Mouse (Mus musculus) midbrain, embryonic 12.5 days (tissue): ENCODE data around the gene Pik3r5. TPM values are rescaled to one million over a fixed set of nuclear protein-coding genes. Genes with fewer than 3 reads are reported as not detected.

Experiments used
- ATAC-seq: fragments of 200-750 bp; cut with Nextera tagmentation; 2 replicates; pipeline ENCODE4 v1.8.0; 2017; ENCODE audit warnings: low read depth, moderate TSS enrichment, moderate library complexity; ENCODE audit not compliant: low FRiP score
- H3K27ac ChIP-seq: fragments of 300-500 bp; sonication (generic); replicated peaks from 2 replicates; pipeline ENCODE4 v1.5.1; 2016; ENCODE audit warnings: mild to moderate bottlenecking
- H3K27me3 ChIP-seq: fragments of 300-500 bp; sonication (generic); 2 replicates; pipeline ENCODE4 v1.6.1; 2016; ENCODE audit warnings: mild to moderate bottlenecking
- H3K36me3 ChIP-seq: fragments of 300-500 bp; sonication (generic); 2 replicates; pipeline ENCODE4 v1.6.1; 2016
- H3K4me1 ChIP-seq: fragments of 300-500 bp; sonication (generic); 2 replicates; pipeline ENCODE4 v1.6.1; 2016
- H3K4me2 ChIP-seq: fragments of 300-500 bp; sonication (generic); replicated peaks from 2 replicates; pipeline ENCODE4 v1.6.1; 2016; ENCODE audit warnings: mild to moderate bottlenecking, moderate library complexity
- H3K4me3 ChIP-seq: fragments of 300-500 bp; sonication (generic); 2 replicates; pipeline ENCODE4 v1.5.1; 2016; ENCODE audit warnings: mild to moderate bottlenecking
- H3K9ac ChIP-seq: fragments of 300-500 bp; sonication (generic); replicated peaks from 2 replicates; pipeline ENCODE4 v1.6.1; 2016; ENCODE audit warnings: mild to moderate bottlenecking, moderate library complexity
- H3K9me3 ChIP-seq: fragments of 300-500 bp; sonication (generic); 2 replicates; pipeline ENCODE4 v1.6.1; 2016; ENCODE audit warnings: mild to moderate bottlenecking
- WGBS: fragments of 180-500 bp; shearing (Covaris S2); methylation state at CpG from one replicate; pipeline ENCODE4 v1.1.7; 2016; 5-methylcytosine and 5-hydroxymethylcytosine counted together
- polyA plus RNA-seq: library from polyadenylated mRNA; unstranded; fragments of >200 nt; fragmentation: Nextera tagmentation; extraction: Ambion mirVana; gene quantifications from 2 replicates; pipeline ENCODE4 v1.2.1, GENCODE M21; 2016

Pik3r5 gene
- polyA plus RNA-seq, 1 experiment from 2014 or later: 0.34 TPM

DNA sequence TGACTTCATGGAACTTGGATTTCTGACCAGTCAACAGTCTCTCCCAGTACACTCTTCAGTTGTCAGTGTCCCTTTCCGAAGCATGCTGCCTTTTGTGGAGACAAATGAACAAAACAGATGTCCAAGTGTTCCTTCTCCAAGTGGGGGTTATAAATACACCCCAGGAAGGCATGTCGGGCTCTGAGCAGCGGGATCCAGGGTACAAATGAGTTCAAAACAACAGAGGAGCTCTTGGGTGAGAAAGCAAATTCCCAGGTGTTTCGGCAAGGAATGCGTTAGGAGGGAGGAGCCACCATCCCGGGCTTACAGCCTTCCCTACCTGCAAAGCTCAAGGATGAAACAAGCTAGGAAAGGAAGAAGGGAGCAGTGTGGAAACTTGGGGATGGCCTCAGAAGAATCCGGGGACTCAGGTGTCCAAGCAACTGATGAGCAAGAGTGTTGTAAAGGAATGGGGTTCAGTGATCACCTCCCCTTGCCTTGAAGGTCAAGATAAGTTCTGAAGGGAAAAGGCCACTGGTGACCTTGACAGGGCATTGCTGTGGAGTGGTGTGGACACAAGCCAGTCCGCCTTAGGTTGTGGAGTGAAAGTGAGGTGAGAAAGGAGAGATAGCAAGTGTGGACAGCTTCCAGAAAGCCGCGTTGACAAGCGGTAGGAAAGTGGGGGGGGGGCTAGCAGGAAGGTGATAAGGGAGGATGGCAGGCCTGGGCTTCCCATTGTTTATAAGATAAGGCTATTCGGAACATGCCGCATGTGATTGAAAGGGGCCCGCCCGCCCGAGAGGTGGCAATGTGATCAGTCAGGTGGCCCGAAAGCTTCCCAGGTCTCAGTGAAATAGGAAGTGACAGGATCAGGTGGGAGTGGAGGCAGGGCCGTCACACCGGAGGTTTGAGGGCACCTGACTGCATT lies 41.3 kb upstream of the Pik3r5 start:
- no peak overlapping the region for H3K4me2 ChIP-seq
- 9% methylated on average over 19 of the region's 19 CpGs for WGBS
- H3K9ac ChIP-seq: no peak overlapping the region
- peaks cover 37% of the 10 kb centered on the region for H3K4me1 ChIP-seq
- no peaks in the 10 kb centered on the region for H3K9me3 ChIP-seq
- H3K27ac ChIP-seq: no peak overlapping the region
- H3K36me3 ChIP-seq: no peaks in the 10 kb centered on the region
- H3K27me3 ChIP-seq: peaks cover 96% of the 10 kb centered on the region
- ATAC-seq: no peak
- H3K4me3 ChIP-seq: no peak overlapping the region

DNA sequence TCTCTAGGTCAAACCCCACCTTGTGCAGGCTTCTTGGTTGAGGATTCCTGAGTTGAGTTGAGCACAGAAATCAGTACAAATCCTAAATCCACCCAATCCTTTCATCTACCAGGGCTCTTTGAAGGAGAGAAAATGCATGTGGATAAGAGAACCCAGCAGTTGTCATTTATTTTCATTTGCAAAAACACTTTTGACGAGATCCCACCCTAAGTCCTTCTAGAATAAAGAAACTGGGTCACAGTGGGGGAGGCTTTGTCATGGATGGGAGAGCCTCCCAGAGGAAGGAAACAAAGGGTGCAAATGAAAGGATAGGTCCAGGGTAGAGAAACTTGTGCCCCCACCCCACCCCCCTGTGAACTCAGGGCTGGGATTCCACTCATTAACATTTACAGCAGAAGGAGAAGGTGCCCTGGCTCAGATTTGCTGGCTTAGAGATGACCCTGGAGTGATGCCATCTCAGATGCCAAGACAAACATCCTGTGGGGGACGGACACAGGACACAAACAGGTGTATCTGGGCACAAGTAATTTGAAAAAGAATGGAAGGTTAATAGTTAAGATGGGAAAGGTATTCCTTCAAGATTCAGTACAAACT lies 37.9 kb upstream of the Pik3r5 start:
- H3K27ac ChIP-seq: no peak overlapping the region
- H3K27me3 ChIP-seq: peaks cover 98% of the 10 kb centered on the region
- WGBS: 28% methylated on average over 2 of the region's 2 CpGs
- H3K4me1 ChIP-seq: peaks cover 31% of the 10 kb centered on the region
- no peak overlapping the region for H3K4me2 ChIP-seq
- H3K4me3 ChIP-seq: no peak overlapping the region
- no peak overlapping the region for H3K9ac ChIP-seq
- no peaks in the 10 kb centered on the region for H3K36me3 ChIP-seq
- no peaks in the 10 kb centered on the region for H3K9me3 ChIP-seq
- ATAC-seq: no peak

DNA sequence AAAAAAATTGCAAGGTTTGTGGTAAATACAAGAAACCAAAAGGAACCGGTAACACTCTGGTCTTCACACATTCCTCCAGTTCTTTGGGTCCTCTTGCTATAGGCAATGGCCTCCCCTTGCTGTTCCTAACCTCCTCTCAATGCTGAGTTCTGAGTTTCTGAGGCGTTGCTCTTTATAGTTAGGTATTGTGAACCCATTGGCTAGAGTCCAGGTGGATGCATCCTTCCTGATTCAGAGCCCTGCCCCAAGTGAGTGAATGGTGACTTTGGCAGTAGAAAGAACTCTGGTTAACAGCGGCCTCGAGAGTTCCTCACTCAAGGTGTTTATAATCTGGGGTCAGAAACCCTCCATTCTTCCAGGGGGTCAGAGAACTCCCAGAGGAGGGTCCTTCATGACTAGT lies 37.2 kb upstream of the Pik3r5 start:
- WGBS: 44% methylated on average over 4 of the region's 4 CpGs
- no peak overlapping the region for H3K27ac ChIP-seq
- ATAC-seq: no peak
- H3K4me3 ChIP-seq: no peak overlapping the region
- H3K4me2 ChIP-seq: no peak overlapping the region
- no peaks in the 10 kb centered on the region for H3K36me3 ChIP-seq
- H3K27me3 ChIP-seq: peaks cover 96% of the 10 kb centered on the region
- no peak overlapping the region for H3K9ac ChIP-seq
- H3K9me3 ChIP-seq: no peaks in the 10 kb centered on the region
- H3K4me1 ChIP-seq: peaks cover 30% of the 10 kb centered on the region

DNA sequence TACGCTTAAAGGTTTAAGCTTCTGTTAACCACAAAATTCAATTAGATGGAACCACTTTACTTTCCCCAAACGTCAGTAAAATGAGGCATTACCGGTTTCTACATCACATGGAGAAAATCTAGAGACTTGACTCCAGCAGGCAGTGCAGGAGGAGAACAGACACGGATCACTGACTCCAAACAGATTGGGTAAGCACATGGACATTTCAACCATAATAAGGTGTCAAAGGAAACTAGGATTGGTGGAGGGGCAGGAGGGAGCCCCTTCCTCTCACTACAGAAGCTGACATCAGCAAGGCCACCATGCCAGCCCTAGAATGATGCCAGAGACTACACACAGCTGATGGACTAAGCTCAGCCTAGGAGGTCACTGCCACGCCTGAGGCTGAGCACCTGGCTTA lies 36.4 kb upstream of the Pik3r5 start:
- Histone ChIP-seq H3K9me3 (no peaks in the 10 kb centered on the region), H3K4me1 (peaks cover 31% of the 10 kb centered on the region), H3K9ac (no peak overlapping the region), H3K4me3 (no peak overlapping the region), H3K27me3 (peaks cover 96% of the 10 kb centered on the region), H3K4me2 (no peak overlapping the region), H3K36me3 (no peaks in the 10 kb centered on the region), H3K27ac (no peak overlapping the region)
- ATAC-seq: no peak
- WGBS: 56% methylated on average over 5 of the region's 5 CpGs

DNA sequence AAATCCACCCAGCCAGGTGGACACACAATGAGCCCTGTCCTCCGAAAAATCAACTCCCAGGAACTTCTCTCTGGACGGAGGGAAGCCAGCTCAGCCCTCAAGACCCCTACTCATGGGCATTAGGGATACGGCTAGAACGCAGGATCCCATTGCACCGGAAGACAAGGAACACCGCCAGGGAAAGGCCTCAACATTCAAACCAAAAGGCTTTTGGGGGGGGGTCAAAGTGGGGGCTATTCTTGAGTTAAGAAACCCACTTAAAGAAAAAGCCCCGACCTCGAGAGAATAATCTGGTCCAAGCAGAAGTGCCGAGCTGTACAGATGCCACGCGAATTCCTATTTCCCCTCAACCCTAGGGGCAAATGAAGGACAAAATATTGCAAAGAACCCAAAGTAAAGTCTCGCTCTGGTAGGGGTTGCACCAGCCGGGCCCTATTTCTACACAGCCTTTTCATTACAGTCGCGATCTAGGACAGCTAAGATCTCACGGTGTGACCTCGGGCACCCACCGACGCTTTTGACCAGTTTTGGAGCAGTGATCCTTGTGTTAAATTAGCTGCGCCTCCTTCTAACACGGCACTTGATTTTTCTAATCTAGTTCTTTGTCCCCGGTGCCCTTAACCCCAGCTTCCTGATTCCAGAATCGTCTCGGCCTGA lies 32.9 kb upstream of the Pik3r5 start:
- Histone ChIP-seq H3K9me3 (no peaks in the 10 kb centered on the region), H3K4me1 (peaks cover 26% of the 10 kb centered on the region), H3K27ac (peak overlapping the region; percentile 82), H3K4me3 (peak overlapping the region; percentile 53), H3K27me3 (peaks cover 98% of the 10 kb centered on the region), H3K36me3 (no peaks in the 10 kb centered on the region), H3K9ac (no peak overlapping the region; the same call in 1 of the 2 replicates), H3K4me2 (peak overlapping the region; percentile 89)
- ATAC-seq: no peak
- 5% methylated on average over 24 of the region's 24 CpGs for WGBS

DNA sequence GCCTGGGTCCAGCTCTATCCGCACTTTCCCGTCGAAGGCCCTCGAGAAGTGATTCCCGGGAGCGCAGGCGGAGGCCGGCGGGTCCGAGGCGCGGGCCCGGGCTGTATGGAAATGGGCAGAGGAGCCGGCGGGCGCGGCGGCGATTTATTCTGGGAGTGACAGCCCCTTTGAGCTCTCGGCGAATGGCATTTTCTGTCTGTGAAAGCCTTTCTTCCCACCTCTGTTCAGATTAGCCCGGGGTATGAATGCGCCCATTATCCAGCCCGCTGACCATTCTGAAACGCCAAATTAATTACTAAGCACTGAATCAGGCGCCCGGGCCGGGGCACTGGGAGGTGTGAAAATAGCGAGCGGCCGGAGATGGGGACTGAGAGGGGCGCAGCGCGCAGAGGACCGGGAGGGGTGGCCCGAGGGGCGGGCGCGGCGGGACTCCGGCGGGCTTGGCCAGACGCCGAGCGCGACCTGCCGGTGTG lies 32.3 kb upstream of the Pik3r5 start:
- H3K9me3 ChIP-seq: no peaks in the 10 kb centered on the region
- WGBS: 0% methylated on average over 41 of the region's 47 CpGs
- H3K27ac ChIP-seq: peak overlapping the region; percentile 82
- H3K9ac ChIP-seq: peak overlapping the region; percentile 54
- no peaks in the 10 kb centered on the region for H3K36me3 ChIP-seq
- ATAC-seq: peak; percentile 86
- H3K4me3 ChIP-seq: peak overlapping the region; percentile 53
- H3K4me2 ChIP-seq: peak overlapping the region; percentile 89
- peaks cover 97% of the 10 kb centered on the region for H3K27me3 ChIP-seq
- H3K4me1 ChIP-seq: peaks cover 24% of the 10 kb centered on the region

DNA sequence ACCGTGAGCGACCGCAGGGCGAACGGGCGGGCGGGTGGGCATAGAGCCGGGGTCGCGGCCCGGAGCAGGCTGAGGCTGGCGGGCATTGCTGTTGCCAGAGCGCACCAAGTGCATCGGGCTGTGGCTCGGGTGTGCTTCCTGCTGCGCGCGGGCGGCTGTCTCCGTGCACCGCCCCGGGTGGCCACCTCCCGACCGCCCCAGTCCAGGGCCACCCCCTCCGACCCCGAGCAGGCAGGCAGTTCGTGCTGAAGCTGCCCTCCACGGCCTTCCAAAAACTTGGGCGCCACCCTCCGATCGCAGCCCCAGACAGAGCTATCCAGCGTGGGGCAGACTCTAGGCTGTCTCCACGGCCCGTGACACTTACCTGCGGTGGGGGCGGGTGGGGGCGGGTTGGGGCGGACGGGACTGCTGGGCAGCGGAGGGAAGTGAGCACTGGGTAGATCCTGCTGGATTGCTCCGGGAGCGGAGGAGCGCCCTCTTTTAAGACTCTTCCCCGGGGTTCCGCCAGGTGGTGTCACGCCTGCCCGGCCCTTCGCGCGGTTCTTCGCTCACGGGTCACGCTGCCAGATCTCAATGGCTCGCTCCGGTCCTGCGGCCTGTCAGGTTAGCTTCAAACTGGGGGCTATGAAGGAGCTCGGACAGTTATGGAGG lies 31.8 kb upstream of the Pik3r5 start:
- peak overlapping the region; percentile 89 for H3K4me2 ChIP-seq
- H3K4me1 ChIP-seq: peaks cover 24% of the 10 kb centered on the region
- no peaks in the 10 kb centered on the region for H3K9me3 ChIP-seq
- H3K9ac ChIP-seq: peak overlapping the region; percentile 54
- H3K36me3 ChIP-seq: no peaks in the 10 kb centered on the region
- peak overlapping the region; percentile 82 for H3K27ac ChIP-seq
- H3K4me3 ChIP-seq: peak overlapping the region; percentile 53
- under 1% methylated on average over 56 of the region's 57 CpGs for WGBS
- peak; percentile 84 for ATAC-seq
- H3K27me3 ChIP-seq: peaks cover 94% of the 10 kb centered on the region

DNA sequence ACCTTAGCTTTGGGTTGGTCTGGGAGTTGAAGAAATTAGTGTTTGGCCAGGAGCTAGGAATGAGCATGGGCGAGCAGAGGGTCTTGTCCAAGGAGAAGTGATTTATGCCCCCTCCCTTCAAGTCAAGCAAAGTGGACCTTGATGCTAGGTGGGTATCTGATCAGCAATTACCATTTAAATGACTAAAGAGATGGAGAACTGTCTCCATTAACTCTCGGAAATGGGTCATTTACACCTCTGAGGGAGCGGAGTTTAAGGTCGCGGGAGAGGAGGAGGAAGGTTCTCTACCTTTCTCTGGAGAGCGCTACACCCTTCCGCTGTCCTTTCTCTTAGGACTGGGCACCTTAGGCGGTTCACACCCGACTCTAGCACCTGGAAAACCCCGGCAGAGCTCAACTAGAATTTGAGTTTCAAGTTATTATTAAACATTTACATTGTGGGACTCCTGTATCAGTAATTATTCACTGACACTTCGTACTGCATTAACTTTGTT lies 31.1 kb upstream of the Pik3r5 start, which contains the start of gene Ntn1:
Ntn1 (minus strand) TSS at position 97 of the 493 bp plus-strand sequence.
- WGBS: 5% methylated on average over 11 of the region's 11 CpGs
- H3K36me3 ChIP-seq: no peaks in the 10 kb centered on the region
- H3K27me3 ChIP-seq: peaks cover 94% of the 10 kb centered on the region
- H3K9me3 ChIP-seq: no peaks in the 10 kb centered on the region
- peak within 1 kb of the TSS; percentile 82 for H3K27ac ChIP-seq
- H3K4me1 ChIP-seq: peaks cover 24% of the 10 kb centered on the region
- no peak for ATAC-seq
- peak within 1 kb of the TSS; percentile 53 for H3K4me3 ChIP-seq
- H3K9ac ChIP-seq: peak within 1 kb of the TSS; percentile 54
- H3K4me2 ChIP-seq: peak within 1 kb of the TSS; percentile 89

DNA sequence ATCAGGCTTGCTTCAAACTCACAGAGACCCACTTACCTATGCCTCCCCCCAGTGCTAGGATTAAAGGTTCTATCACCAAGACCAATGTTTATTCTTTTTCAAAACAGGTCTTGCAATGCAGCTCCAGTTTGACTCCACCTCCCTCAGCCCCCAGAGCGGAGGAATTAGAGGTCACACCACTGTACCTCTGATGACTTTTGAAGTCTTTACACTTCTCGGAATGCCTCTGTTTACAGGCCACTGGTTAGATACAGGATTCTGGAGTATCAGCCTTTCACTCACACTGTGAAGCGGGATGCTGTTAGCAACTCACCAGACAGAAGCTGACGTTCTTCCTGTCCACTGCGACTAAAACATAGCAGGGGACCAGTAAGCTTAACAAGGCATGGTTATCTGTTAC lies 30.5 kb upstream of the Pik3r5 start:
- H3K27me3 ChIP-seq: peaks cover 88% of the 10 kb centered on the region

DNA sequence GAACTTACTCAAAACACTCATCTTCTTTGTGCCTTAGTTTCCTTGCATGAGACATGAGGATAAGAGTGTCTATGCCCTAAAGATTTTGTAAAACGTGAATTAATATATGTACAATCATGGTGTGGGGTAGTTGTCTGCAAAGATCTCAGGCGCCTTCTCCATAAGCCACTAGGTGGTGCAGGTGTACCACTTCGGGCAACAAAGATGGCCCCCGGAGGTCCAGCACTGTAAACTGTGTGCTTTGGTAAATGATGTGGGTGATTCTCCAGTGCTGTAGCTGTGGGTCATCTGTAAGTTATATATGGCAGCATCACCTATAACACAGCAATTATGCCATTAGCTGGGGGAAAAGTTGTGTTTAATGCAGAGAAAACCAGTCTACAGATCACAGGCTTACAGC lies 27.7 kb upstream of the Pik3r5 start:
- Histone ChIP-seq H3K36me3 (no peaks in the 10 kb centered on the region), H3K27me3 (peaks cover 79% of the 10 kb centered on the region), H3K4me1 (peaks cover 13% of the 10 kb centered on the region), H3K4me3 (no peak overlapping the region), H3K4me2 (no peak overlapping the region), H3K9ac (no peak overlapping the region), H3K9me3 (no peaks in the 10 kb centered on the region), H3K27ac (no peak overlapping the region)
- 60% methylated on average over 4 of the region's 4 CpGs for WGBS
- ATAC-seq: no peak

More for the DNA sequence above, 30.5 kb upstream of the Pik3r5 start:
- ATAC-seq: no peak
- 21% methylated on average over 5 of the region's 5 CpGs for WGBS
- no peak overlapping the region for H3K9ac ChIP-seq
- no peak overlapping the region for H3K4me3 ChIP-seq
- no peak overlapping the region for H3K27ac ChIP-seq
- H3K9me3 ChIP-seq: no peaks in the 10 kb centered on the region
- H3K4me2 ChIP-seq: peak overlapping the region; percentile 89; the same call in 1 of the 2 replicates
- H3K36me3 ChIP-seq: no peaks in the 10 kb centered on the region
- peaks cover 24% of the 10 kb centered on the region for H3K4me1 ChIP-seq

DNA sequence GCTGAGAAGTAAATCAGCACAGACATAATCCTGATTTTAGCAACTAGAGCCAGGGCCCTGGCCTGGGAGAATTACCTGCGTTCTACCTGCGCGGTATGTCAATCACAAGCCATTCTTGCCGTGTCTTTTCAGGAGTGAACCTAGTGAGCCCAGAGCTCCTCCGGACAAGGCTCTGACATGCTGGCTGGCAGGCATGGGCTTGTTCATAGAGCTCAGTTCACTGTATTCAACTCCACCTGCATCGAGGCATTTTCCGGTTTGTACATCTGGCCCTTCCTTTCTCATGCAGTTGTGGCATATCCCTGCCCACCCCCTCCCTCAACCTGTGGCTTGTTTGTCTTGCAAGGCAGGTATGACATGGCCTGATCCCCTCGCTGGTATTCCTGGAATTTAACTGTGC lies 26.3 kb upstream of the Pik3r5 start:
- Histone ChIP-seq H3K9me3 (no peaks in the 10 kb centered on the region), H3K9ac (no peak overlapping the region), H3K4me3 (no peak overlapping the region), H3K27ac (no peak overlapping the region), H3K36me3 (no peaks in the 10 kb centered on the region), H3K27me3 (peaks cover 74% of the 10 kb centered on the region), H3K4me1 (0 out of 2 replicates have a peak, but pooled peaks cover 3% of the 10 kb centered on the region), H3K4me2 (no peak overlapping the region)
- WGBS: 94% methylated on average over 8 of the region's 8 CpGs
- ATAC-seq: no peak
